Mouse (Mus musculus): ENCODE results near the gene Actg1.

Gene Actg1

DNA sequence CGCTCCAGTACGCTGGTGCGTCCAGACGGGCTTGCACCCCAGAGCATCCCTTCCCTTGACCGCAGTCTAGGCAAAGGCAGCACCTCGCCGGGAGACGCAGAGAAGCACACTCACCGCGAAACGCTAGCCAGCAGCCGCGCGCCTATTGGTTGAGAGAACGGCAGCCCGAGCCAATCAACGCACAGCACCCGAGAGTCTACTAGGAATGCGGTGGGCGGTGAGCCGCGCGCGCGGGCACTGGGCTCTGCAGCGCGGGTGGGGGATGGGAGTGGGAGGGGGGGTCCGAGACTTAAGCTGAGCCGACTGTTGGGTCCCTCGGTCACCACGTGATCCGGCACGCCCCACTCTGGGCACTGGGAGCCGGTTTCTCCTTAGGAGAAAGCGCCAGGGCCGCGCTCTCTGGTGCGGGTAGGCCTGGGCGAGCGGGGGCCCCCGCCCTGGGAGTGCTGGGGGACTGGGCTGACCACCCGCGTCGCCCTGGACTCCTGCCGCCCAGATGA, 37.5 kb downstream of the Actg1 start:
- no peak for TF ChIP-seq GATA4 (IDR thresholded peaks at IDR 0.05; ENCODE audit: insufficient replicate concordance, low read length)

DNA sequence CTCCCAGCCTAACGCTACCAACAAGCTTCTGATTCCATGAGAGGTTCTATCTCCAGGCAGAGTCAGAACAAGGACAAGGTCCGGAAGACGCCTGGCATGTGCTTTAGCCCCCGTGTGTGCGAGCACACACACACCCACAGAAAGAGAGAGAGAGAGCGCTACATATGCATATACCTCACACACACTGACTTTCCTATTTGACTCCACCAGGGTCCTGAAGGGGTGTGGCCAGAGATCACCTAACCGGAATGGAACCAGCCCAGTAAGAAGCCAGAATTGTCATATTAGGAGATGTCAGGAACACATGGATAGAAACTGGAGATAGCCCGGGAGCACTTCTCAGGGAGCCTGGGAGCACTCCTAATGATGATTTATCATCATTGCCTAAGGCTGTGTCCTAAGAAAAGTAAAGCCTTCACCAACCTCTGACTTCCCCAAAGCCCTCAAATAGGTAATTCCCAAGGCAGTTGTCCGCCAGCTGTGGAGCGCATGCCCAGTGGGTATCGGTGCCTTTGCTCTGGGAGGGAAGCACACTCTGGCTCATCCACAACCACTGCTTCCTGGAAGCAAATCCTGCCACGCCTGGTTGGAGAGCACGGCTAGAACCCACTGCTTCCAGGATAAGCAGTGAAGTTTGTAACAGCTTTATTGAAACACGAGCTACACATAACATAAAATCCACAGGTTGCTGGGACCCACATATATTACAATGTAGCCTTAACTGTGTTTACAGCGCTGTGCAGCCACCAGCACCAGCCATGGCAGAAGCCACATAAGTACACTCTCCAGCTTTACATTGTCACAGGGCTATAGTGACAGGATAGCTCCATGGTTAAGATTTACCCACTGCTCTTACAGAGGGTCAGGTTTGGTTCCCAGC, 39.7 kb downstream of the Actg1 start:
- TF ChIP-seq GATA4 (IDR thresholded peaks at IDR 0.05; ENCODE audit: insufficient replicate concordance, low read length), result no peak

GRCm38 (mm10) chr11:120307566-120308430, 40.5 kb downstream of the Actg1 start:
- peak; percentile 14; the same call in 1 of the 2 replicates for TF ChIP-seq GATA4 (IDR thresholded peaks at IDR 0.05; ENCODE audit: insufficient replicate concordance, low read length)

GRCm38 (mm10) chr11:120307132-120307413, 41.3 kb downstream of the Actg1 start:
- TF ChIP-seq GATA4 (IDR thresholded peaks at IDR 0.05; ENCODE audit: insufficient replicate concordance, low read length), result no peak

DNA sequence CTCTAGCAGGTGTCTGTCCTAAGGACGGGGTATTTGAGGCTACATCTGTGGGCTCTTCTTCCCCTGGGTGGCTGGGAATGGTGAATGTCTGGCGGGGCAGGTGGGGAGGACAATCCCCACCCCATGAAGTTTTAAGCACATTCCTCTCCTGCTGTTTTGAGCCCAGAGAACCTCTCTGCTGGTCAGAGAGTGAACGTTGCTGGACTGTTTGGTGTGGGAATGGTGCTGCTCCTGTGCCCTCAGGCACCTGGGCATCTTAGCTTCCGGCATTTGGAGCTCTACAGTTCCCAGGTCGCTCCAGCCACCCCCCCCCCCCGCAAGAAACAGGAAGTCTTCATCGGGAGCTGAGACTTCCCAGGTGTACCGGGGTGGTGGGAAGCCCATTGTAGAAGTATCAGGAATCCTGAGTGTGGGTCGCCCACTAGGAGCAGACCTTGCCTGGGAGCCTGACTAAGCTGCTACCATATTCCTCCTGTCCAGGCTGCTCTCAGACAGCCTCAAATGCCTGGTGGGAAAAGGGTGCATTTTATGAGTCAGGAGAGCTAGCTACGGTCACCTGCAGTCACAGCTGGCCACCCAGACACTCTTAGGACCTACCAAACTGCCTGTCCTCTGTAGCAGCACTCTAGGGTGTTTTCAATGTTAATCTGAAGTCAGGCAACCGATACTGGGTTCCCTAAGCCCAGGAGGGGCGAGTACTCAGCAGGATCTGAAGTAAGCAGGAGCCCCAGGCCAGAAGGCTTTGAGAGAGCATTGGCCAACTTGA, 41.8 kb downstream of the Actg1 start:
- no peak for TF ChIP-seq GATA4 (IDR thresholded peaks at IDR 0.05; ENCODE audit: insufficient replicate concordance, low read length)

DNA sequence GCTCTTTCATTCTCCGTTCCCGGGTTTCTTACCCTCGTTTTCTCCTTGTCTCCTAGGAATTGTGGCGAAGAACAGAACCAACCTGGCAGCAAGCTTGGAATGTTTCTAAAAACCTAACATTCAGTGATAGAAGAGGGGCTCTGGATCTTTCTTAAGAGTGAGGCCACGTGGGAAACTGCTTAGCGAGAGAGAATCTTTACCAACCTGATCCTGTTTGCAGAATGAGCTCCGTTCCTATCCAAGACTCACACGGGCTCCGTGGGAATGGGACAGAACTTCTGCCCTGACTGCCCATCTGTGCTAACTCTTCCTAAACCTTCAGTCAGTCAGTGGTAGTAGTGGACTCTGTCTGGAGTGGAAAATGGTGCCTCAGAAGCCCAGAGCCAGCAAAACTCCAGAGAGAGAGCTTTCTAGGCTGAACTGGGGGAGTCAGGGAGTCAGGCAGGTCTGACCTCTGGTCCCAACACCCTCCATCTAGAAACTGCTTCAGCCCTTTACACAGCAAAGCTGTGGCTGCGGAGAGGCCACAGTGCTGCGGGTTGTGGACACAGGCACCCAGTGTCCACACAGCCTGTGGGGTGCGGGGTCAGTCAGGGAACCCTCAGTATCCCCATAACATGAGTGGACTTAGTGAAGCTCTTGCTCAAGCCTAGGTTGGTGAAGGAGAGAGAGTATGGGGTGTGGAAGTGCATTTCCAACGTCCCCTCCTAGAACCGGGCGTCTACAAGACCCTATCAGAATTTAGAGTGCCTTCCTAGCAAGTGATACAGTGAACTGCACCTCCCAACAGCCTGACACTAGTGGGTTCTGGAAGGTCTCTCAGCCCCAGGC, 42.6 kb downstream of the Actg1 start:
- TF ChIP-seq GATA4 (IDR thresholded peaks at IDR 0.05; ENCODE audit: insufficient replicate concordance, low read length), result no peak

GRCm38 (mm10) chr11:120304886-120305534, 43.3 kb downstream of the Actg1 start:
- no peak for TF ChIP-seq GATA4 (IDR thresholded peaks at IDR 0.05; ENCODE audit: insufficient replicate concordance, low read length)

GRCm38 (mm10) chr11:120304350-120304694, 44.0 kb downstream of the Actg1 start:
- TF ChIP-seq GATA4 (IDR thresholded peaks at IDR 0.05; ENCODE audit: insufficient replicate concordance, low read length), result no peak

GRCm38 (mm10) chr11:120303559-120304349, 44.6 kb downstream of the Actg1 start:
- no peak for TF ChIP-seq GATA4 (IDR thresholded peaks at IDR 0.05; ENCODE audit: insufficient replicate concordance, low read length)

GRCm38 (mm10) chr11:120303119-120303518, 45.2 kb downstream of the Actg1 start:
- TF ChIP-seq GATA4 (IDR thresholded peaks at IDR 0.05; ENCODE audit: insufficient replicate concordance, low read length), result no peak

DNA sequence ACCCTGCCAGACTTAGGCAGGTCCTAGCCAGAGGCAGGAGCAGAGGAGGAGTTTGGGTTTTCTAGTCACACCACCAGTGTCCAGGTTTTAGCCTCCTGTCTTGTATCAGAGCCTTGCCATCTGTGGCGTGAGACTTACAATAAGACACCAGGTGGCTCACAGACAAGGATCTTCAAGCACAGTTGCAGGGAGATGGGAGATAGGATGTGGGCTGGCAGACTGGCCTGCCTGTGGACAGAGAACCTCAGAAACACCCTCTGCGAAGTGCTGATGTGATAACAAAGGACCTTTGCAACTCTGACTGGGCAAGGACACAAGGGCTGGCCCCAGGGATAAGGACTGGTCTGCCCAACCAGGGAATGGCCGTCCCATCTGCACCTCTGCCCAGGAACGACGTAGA, 48.9 kb downstream of the Actg1 start:
- no peak for TF ChIP-seq GATA4 (IDR thresholded peaks at IDR 0.05; ENCODE audit: insufficient replicate concordance, low read length)

- TF ChIP-seq GATA4 (IDR thresholded peaks at IDR 0.05; ENCODE audit: insufficient replicate concordance, low read length), result no peak
Observed at GRCm38 (mm10) chr11:120298441-120299141, 49.8 kb downstream of the Actg1 start.

- no peak for TF ChIP-seq GATA4 (IDR thresholded peaks at IDR 0.05; ENCODE audit: insufficient replicate concordance, low read length)
Observed at GRCm38 (mm10) chr11:120297767-120298166, 50.6 kb downstream of the Actg1 start.

Data from liver, adult (tissue).